Mouse (Mus musculus) large intestine, adult 2 months (tissue): Measurements from ENCODE around the gene Cd160. TPM values are rescaled to one million over a fixed set of nuclear protein-coding genes. Genes with fewer than 3 reads are reported as not detected.

Source experiments
- DNase-seq: peaks from one replicate; pipeline ENCODE4 v3.0.0-alpha.2; 2012; ENCODE audit warnings: low read depth, low spot score
- WGBS: fragments of 180-500 bp; shearing (Covaris S2); methylation state at CpG from one replicate; pipeline ENCODE4 v1.1.7; 2018; 5-methylcytosine and 5-hydroxymethylcytosine counted together
- polyA plus RNA-seq: library from polyadenylated mRNA; depleted of rRNA; stranded (reverse); fragments of >200 nt; gene quantifications from 2 replicates; pipeline ENCODE4 v1.2.3, GENCODE M21; 2012

Cd160 gene
- polyA plus RNA-seq, 1 experiment: 4.2 TPM

DNA sequence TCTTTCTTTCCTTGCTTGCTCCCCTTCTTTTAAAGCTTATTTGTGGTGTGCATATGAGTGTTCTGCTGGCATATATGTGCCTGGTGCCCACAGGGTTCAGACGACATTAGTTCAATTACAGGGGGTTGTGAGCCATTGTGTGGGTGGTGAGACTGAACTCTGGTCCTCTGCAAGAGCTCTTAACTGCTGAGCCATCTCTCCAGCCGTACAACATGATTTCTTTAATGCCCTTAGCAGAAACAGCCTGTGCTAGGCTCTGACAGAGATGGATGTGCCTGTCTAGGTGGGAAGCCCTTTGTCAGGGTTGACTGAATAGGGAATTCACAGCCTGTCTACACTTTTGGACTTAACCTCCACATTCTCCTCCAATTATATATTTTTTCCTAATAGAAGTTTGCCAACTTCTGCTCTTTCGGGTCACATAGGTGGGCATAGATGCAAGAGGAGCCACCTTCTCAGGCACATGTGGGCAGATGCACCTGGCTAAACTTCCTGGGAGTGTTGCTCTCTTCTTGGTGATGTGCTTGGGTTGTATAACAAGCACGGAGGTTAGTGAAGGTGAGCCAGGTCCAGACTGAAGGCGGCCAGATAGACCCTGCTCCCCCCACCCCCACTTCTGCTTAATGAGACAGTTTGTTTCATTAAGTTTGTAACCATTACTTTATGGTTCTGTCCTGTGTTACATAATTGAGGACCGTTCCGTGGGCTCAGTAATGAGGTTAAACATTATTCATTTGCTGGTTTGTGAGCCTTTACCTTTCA is 5.6 kb upstream of the Cd160 start:
- WGBS: 49% methylated on average over 7 of the region's 7 CpGs
- no peak for DNase-seq

DNA sequence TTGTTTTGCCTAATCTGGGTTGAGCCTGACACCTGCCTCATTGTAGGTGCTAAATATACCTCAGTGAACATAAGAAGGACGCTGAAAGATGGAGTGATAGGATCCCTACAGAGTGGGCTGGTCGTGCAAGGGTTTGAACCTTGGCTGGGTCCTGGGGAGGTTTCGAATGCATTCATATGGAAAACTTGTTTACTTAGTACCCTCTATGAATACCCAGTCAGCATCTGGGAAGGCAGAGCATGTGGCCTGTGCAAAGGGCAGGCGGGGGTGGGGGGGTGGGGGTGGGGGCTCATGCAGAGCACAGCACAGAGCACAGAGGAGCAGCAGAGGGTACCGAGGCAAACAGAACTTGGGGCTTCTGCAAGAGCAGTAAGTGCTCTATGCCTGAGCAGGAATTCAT is 3.8 kb upstream of the Cd160 start:
- WGBS: 74% methylated on average over 5 of the region's 5 CpGs
- DNase-seq: no peak

DNA sequence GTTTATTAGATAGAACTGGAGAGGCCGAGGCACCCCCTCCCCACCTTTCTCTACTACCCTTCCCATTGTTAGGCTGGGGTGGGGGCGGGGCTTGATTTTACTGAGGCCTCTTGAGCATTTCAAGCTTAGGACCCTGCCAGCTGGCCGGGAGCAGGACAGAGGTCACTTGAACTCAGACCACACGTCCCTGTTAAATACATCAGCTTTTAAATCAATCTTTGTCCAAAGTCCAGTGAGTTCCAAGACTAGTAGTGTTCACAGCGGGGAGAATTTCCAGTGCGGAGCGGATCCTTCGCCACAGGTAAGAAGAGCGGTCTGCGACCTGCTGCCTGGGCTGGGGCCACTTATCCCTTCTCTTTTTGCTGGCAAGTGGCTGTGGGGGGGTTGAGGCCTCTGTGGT is 705 bp upstream of the Cd160 start:
- DNase-seq: no peak
- 79% methylated on average over 10 of the region's 10 CpGs for WGBS

DNA sequence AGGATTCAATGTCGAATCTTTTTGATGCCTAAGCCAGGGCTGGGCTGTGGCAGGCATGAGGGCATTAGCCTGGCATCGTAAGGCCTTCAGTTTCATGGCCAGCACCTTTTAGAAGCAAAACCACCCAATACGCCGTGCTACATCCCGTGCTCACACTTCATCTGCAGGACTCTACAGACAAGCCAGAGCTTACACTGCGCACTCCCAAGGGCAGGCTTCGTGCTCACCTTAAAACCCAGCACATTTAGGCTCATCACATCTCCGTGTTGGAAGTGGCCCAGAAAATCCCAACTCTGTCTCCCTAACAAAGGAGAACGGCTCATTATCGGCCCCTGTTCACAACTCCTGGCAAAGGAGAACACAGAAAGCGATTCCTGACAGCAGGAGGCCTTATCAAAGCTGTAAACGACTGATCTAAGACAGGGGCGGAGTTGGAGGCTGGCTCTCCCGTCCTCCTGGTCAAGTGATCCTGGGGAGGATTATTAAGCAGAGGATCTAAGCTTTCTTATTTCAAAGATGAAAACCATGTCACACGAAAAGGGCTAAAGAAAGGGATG is 765 bp downstream of the Cd160 start:
- DNase-seq: no peak
- WGBS: 25% methylated on average over 15 of the region's 15 CpGs

DNA sequence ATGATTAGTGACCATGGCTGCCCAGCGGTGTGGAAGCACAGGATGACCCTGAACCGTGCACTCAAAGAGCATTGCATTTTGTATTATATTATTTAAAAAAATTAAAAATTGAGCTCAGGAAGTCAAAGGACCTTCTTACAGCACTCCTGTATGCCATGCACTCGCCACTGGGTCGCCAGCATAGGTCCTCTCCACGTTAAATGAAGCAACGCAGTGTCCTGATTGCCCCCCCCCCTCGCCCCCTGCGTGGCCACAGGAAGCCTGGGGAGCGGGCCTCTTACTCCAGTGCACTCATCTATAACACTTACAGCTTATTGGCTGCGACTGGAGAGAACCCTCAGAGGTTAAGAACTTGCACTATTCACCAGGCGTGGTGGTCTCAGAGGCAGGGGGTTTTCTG is 3.9 kb downstream of the Cd160 start:
- DNase-seq: no peak
- WGBS: 58% methylated on average over 11 of the region's 11 CpGs

DNA sequence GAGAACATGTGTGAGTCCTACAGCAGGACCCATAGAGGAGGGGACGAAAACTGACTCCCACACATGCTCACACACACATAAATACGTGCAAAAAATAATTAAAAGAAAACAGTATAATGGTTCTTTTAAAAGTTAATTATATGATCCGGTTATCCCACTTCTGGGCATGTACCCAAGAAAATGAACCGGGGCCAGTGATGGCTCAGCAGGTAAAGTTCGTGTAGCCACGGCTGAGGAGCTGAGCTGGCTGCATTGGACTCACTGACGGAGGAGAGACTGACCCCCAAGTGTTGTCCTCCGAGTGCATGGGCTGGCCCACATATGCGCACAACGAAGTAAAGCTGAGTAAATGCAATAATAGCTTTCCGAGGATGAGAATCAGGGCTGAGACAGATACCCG is 4.5 kb downstream of the Cd160 start:
- 78% methylated on average over 12 of the region's 12 CpGs for WGBS
- DNase-seq: no peak

DNA sequence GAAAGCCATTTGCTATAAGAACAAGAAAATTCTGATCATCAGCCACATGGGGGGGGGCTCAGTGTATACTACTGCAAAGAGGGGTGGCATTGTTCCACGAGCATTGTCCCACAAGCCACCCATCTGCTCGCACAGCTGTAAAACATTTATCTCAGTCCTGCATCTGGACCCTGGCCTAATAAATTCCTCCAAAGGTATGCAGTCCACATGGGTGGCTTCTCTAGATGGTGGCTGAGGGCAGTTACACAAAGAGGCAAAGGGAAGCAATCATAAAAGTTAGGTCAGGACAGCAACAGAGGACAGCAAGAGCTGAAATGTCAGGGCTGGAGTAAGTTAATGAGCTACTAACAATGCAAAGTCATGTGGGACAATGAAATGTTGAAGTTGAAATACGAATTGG is 5.5 kb downstream of the Cd160 start:
- 25% methylated on average over 3 of the region's 3 CpGs for WGBS
- DNase-seq: no peak

DNA sequence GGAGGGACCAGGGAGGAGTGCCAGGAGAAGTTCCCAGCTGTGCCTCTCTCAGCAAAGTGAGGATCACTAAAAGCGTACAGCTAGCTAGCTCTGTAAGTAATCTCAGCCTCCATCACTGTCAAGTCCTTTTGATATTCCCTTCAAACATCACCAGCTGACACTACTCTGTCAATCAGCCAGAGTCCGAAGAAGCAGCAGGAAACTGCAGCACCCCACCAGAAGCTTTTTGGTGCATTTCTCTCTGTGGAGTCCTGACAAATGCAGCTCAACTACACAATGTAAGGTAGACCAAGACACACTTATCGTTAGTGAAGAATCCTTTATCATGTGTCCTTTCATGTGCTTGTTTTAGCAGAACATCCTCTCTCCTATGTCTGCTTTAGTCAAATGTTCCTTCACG is 7.6 kb downstream of the Cd160 start:
- DNase-seq: no peak
- WGBS: 87% methylated on average over 4 of the region's 4 CpGs

DNA sequence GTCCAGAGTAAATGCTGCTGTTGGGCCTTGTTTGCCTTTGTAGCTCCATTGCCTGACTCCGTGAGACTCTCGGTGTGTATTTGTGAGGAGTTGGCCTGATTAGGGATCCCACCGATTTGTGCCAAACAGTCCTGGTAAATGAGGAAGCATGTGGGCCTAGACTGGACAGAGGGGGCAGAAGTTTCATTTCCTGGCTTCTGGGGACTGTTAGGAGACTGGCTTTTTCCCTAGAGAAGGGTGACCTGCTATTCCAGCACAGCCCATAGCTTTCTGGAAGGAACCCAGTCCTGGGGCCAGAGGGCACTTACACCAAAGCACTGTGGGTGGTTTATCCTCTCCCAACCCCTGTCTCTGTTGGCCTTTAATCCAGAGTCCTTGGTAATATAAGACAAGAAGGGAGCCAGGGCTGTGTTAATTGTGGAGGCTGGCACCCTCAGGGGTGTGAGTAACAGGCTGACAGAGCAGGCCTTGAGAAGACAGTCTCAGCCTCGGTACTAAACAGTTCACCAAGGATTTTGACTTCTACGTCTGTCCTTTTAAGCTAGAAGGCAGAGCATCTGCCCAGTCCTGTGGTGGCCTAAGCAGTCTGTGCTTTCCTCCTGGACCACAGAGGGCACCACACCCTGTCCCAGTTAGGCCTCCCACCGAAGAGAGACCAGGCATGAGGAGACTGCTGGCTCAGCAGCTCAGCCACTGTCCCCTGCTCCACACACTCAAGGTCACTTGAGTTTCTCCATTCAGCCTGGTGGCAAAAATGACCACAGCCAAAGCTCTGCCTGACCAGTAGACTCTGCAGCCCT is 8.8 kb downstream of the Cd160 start:
- no peak for DNase-seq
- 74% methylated on average over 6 of the region's 6 CpGs for WGBS

DNA sequence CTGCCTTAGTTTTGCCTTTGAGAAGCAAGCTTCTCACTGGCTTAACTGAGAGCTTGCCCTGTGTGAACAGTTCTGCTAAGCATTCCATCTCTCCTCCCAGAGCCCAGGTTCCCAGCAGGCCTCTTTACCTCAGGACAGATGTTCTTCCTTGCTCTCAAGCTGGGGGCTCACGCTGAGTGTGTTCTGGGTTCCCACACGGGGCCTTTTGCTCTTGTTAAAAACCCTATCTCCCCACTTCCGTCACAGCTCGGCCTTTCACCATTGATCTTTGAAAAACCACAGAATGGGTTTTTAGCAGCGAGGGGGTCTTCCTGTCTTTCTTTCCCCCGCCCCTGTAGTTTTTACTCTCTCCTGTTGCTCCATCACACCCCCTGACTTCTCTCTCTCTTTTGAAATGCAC is 14.8 kb downstream of the Cd160 start:
- 79% methylated on average over 6 of the region's 6 CpGs for WGBS

DNA sequence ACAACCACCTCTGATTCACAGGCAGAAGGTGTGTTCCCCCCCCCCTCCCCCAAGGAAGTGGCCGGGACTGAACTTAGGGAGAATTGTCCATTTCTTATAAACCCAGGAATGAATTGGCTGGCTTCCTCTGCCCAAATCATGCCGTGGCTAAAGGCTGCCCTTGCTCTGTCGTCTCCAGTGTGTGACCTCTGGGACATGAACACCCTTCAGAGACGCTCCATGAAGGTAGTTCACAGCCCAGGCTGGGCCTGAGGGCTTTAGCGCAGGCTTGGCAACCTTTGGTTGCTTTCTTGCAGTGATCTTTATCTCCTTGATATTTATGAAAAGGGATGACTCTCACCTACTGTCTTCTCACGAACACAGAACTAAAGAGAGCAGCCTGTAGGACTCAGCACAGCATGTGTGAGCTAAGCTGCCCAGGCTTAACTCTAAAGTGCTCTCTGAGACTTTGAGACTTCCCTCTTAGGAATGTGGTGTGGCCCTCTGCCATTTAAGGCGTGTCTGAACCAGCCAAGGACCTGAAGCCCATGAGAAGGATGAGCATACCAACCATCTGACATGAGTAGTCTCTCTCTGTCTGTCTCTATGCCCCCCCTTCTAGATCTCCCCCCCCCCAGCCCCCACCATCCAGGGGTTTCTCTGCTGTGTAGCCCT is 15.4 kb downstream of the Cd160 start:
- 40% methylated on average over 7 of the region's 7 CpGs for WGBS
- no peak for DNase-seq

More for the DNA sequence above, 14.8 kb downstream of the Cd160 start:
- no peak for DNase-seq

DNA sequence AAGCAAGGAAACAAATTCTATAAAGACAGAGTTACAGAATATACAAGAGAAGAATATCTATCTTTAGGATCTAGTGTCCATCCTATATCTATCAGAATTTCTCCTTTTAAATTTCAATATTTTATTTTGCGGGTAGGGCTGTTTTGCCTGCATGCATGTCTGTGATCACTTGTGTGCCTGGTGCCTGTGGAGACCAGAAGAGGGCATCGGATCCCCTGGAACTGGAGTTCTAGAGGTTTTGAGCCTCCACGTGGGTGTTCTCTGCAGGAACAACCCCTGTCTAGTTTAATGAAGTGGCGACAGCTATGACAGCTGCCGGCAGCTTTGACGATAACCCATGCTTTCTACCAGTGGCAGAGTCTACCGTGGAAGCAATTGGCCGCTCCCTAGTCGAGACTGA is 16.0 kb downstream of the Cd160 start:
- no peak for DNase-seq
- WGBS: 10% methylated on average over 9 of the region's 9 CpGs

DNA sequence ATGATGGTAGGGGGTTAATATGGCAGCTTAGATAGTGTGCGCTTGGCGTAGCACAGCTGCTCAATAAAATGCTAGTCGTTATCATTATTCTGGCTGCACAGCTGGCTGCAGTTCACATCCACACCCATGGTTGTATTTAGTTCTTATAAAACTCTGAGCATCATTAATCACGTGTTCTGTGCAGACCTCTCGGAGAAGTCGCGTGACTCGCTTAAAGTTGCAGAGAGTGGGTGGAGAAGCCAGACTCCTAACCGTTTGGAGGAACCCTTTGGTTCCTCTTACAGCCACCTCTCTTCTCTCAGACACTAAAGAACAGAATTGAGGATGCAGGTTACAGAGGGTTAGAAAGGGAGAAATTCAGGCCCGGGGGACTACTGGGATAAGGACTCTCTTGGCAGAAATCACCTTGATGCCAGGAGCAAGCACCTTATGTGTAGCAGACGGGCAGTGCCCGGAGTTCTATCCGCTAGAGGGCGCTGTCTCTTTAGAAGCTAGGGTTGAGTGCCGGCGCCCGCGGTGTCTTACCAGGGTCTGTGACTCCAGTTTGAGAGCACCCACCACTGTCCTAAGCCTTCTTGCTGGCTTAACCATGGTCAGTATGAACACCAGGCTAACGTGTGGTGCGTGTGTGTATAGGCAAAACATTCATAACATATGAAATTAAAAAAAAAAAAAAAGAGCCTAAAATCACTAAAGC is 16.6 kb downstream of the Cd160 start:
- WGBS: 25% methylated on average over 20 of the region's 20 CpGs
- peak; percentile 64 for DNase-seq

DNA sequence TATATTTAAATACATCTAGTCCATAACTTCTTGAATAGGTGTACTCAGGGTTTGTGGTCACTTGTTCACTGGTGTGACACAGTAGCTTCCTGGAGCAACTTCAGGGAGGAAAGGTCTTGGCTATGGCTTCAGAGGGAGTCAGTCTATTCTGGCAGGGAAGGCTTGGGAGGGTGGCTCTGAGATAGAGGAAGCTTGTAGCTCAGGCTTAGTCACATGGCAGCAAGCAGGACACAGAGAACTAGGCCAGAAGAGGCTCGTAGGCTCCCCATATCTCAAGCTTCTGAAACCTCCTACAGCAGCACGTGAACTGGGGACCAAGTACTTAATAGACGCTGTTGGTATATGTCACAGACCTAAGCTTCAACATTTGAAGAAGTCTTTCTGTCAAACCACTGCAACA is 17.9 kb downstream of the Cd160 start:
- 89% methylated on average over 3 of the region's 3 CpGs for WGBS

DNA sequence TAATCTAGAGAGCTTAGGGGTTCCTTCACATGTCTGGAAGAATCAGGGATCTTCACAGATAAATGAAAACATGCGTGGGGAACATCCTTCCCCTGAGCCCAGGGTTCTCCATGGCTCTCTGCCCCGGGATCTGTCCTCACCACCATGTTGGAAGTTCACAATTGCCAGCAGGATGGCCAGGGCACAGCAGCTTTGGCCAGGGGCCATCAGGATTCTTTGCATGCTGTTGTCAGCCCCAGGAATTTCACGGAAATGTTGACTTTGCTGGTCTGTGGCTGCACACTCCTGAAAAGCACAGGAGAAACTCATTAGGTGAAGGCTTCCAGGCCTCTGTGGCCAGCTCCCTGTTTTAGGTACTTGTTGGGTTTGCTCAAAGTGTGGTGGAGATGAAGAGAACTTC is 20.5 kb downstream of the Cd160 start:
- WGBS: 68% methylated on average over 3 of the region's 3 CpGs
- DNase-seq: no peak

More for the DNA sequence above, 17.9 kb downstream of the Cd160 start:
- DNase-seq: no peak

DNA sequence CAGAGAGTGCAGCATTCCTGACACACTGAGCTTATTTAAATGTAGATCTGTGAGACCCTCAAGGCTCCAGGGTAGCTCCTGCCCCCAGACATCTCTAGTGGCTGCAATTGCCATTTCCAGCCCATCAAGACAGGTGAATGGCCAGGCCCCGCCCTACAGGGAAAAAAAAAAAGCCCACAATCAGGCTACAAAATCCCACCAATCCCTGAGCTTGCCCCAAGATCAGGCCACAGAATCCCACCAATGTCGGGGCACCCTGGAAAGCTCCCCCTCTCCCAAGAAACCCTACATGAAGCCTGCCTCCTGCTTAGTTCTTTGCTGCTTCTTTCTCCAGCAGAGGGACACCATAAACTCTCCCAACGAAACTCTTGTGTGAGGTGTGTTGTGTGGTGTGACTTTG is 21.0 kb downstream of the Cd160 start:
- 82% methylated on average over 3 of the region's 3 CpGs for WGBS
- no peak for DNase-seq

DNA sequence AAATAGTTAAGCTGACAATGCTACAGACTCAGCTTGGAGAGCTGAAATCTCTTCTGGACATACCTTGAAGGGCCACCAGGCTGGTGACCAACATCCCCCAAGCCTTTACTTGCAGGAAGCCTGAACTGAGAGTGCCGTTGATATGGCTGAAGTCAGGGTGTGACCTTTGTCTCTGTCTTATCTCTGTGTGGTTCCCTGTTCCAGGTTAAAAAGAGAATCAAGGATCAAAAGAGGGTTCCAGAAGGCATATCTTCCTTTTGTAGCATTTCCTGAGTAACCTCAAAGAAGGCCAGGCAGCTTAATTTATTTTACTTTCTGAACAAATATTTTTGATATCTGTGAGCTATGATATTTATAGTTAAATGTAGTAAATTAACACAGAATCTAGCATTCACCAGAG is 26.9 kb downstream of the Cd160 start:
- DNase-seq: no peak
- WGBS: 30% methylated on average over 1 of the region's 1 CpGs

DNA sequence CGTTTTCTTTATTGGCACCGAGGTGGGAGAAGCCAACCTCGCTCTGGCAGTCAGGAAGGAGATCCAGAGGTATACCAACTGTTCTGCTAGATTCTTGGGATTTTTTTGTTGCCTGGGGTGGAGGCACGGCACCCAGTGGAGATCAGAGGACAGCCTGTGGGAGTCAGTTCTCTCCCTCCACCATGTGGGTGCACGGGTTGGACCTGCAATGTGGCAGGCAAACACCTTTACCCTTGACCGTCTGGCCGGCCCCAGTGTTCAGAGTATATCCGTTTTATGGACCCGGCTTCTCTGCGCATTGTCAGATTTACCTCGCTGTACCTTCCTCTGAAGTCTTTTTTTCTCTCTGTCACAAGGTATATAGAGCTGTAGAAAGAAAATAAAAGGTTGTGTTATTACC is 28.9 kb downstream of the Cd160 start:
- WGBS: 62% methylated on average over 11 of the region's 11 CpGs
- no peak for DNase-seq

DNA sequence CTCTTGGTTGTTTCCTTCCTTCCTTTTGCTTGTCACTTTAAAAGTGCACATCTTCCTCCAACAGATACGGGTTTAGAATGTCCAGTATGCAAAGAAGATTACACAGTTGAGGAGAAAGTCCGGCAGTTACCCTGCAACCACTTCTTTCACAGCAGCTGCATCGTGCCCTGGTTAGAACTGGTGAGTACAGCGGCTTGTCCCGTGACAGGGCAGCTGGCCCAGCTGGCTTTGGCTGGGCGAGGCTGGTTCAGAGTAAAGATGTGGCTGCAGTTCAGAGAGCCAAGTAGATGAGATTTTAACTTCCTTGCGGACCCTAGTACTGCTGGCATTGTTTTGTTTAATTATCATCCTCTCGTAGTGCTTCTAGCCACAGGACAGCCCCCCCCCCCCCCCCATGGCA is 40.6 kb downstream of the Cd160 start:
- no peak for DNase-seq
- WGBS: 67% methylated on average over 8 of the region's 8 CpGs

DNA sequence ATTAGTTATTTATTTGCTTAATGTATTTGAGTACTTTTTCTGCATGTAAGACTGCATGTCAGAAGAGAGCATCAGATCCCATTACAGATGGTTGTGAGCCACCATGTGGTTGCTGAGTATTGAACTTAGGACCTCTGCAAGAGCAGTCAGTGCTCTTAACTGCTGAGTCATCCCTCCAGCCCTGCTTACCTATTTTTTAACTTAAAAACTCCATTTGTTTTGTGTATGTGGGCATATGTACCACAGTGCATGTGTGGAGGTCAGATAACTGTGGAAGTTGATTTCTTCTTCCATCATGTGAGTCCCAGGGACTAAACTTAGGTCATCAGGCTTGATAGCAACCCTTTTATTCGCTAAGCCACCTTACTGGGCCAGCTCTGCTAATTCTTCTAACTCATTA is 41.4 kb downstream of the Cd160 start:
- DNase-seq: no peak

More for the DNA sequence above, 41.4 kb downstream of the Cd160 start:
- WGBS: 97% methylated on average over 1 of the region's 1 CpGs
